Mouse (Mus musculus): Measurements from ENCODE around the gene Serpina3i. TPM values are rescaled to one million over a fixed set of nuclear protein-coding genes. Genes with fewer than 3 reads are reported as not detected.

Serpina3i gene
- polyA plus RNA-seq, 1 experiment from 2014 or later = 0.14 TPM

- Histone ChIP-seq H3K4me1 (no peaks in the 10 kb centered on the region), H3K27ac (no peak overlapping the region), H3K9me3 (replicated peaks) (no peaks in the 10 kb centered on the region), H3K36me3 (no peaks in the 10 kb centered on the region), H3K27me3 (no peaks in the 10 kb centered on the region), H3K9ac (no peak overlapping the region), H3K4me3 (replicated peaks) (no peak overlapping the region), H3K4me2 (no peak overlapping the region)
- WGBS = 83% methylated on average over 4 of the region's 4 CpGs
- ATAC-seq (replicated peaks; ENCODE audit: low FRiP score) = no peak
These were observed 43.1 kb downstream of the Serpina3i start for GRCm38 (mm10) chr12:104305991-104306390.

GRCm38 (mm10) chr12:104314253-104314652, 51.3 kb downstream of the Serpina3i start, which contains the start of gene Serpina3j:
TSS of gene Serpina3j (plus strand) at chr12:104314553.
- H3K4me1 ChIP-seq = no peaks in the 10 kb centered on the region
- no peak within 1 kb of the TSS for H3K4me3 ChIP-seq (replicated peaks)
- 89% methylated on average over 1 of the region's 1 CpGs for WGBS
- ATAC-seq (replicated peaks; ENCODE audit: low FRiP score) = no peak
- no peaks in the 10 kb centered on the region for H3K9me3 ChIP-seq (replicated peaks)
- no peaks in the 10 kb centered on the region for H3K27me3 ChIP-seq
- H3K4me2 ChIP-seq = no peak within 1 kb of the TSS
- H3K36me3 ChIP-seq = no peaks in the 10 kb centered on the region
- no peak within 1 kb of the TSS for H3K9ac ChIP-seq
- H3K27ac ChIP-seq = no peak within 1 kb of the TSS

Other genes starting within 250 kb of the Serpina3i start
- not detected in 2 replicates for gene Serpina9, start 249.4 kb upstream of the Serpina3i start, polyA plus RNA-seq (2015; fragmentation: Nextera tagmentation; extraction: Ambion mirVana)
- not detected in 2 replicates for gene Serpina12, start 218.7 kb upstream of the Serpina3i start, polyA plus RNA-seq (2015; fragmentation: Nextera tagmentation; extraction: Ambion mirVana)
- not detected in 2 replicates for gene Serpina5, start 162.0 kb upstream of the Serpina3i start, polyA plus RNA-seq (2015; fragmentation: Nextera tagmentation; extraction: Ambion mirVana)
- not detected in 2 replicates for gene Serpina3a, start 150.4 kb upstream of the Serpina3i start, polyA plus RNA-seq (2015; fragmentation: Nextera tagmentation; extraction: Ambion mirVana)
- 0.08 and 0.14 TPM in 2 replicates for gene Serpina3b, start 135.1 kb upstream of the Serpina3i start, polyA plus RNA-seq (2015; fragmentation: Nextera tagmentation; extraction: Ambion mirVana)
- gene Serpina3c, start 109.3 kb upstream of the Serpina3i start, polyA plus RNA-seq (2015; fragmentation: Nextera tagmentation; extraction: Ambion mirVana) = not detected in 2 replicates
- gene Serpina3f, start 48.6 kb upstream of the Serpina3i start, polyA plus RNA-seq (2015; fragmentation: Nextera tagmentation; extraction: Ambion mirVana) = 0.30 TPM in 1 of 2 replicates, not detected in the other
- 8.5 and 8.8 TPM in 2 replicates for gene Serpina3g, start 26.9 kb upstream of the Serpina3i start, polyA plus RNA-seq (2015; fragmentation: Nextera tagmentation; extraction: Ambion mirVana)
- gene Serpina3j, start 51.4 kb downstream of the Serpina3i start, polyA plus RNA-seq (2015; fragmentation: Nextera tagmentation; extraction: Ambion mirVana) = 0.10 TPM in 1 of 2 replicates, not detected in the other
- not detected in 2 replicates for gene Serpina3k, start 75.4 kb downstream of the Serpina3i start, polyA plus RNA-seq (2015; fragmentation: Nextera tagmentation; extraction: Ambion mirVana)
- gene Serpina3m, start 75.4 kb downstream of the Serpina3i start, polyA plus RNA-seq (2015; fragmentation: Nextera tagmentation; extraction: Ambion mirVana) = not detected in 2 replicates
- 0.08 TPM in 1 of 2 replicates, not detected in the other for gene Serpina3n, start 143.6 kb downstream of the Serpina3i start, polyA plus RNA-seq (2015; fragmentation: Nextera tagmentation; extraction: Ambion mirVana)
- gene Gsc, start 210.2 kb downstream of the Serpina3i start, polyA plus RNA-seq (2015; fragmentation: Nextera tagmentation; extraction: Ambion mirVana) = 0.17 TPM in 1 of 2 replicates, not detected in the other

Measured in kidney, embryonic 15.5 days (tissue).